Mouse (Mus musculus) heart, embryonic 13.5 days (tissue): Measurements from ENCODE around the gene Eif3c. TPM values are rescaled to one million over a fixed set of nuclear protein-coding genes. Genes with fewer than 3 reads are reported as not detected.

Source experiments
- ATAC-seq: fragments of 200-750 bp; cut with Nextera tagmentation; 2 replicates; pipeline ENCODE4 v1.8.0; 2017; ENCODE audit warnings: moderate TSS enrichment; ENCODE audit not compliant: insufficient number of reproducible peaks, low FRiP score, low TSS enrichment; ENCODE audit errors: extremely low read depth
- H3K27ac ChIP-seq: fragments of 300-500 bp; sonication (generic); replicated peaks from 2 replicates; pipeline ENCODE4 v1.5.1; 2015; ENCODE audit warnings: moderate library complexity, mild to moderate bottlenecking, inconsistent platforms
- H3K27me3 ChIP-seq: fragments of 300-500 bp; sonication (generic); replicated peaks from 2 replicates; pipeline ENCODE4 v1.6.1; 2015; ENCODE audit warnings: mild to moderate bottlenecking, inconsistent platforms
- H3K36me3 ChIP-seq: fragments of 300-500 bp; sonication (generic); 2 replicates; pipeline ENCODE4 v1.6.1; 2015; ENCODE audit warnings: mild to moderate bottlenecking, inconsistent platforms
- H3K4me1 ChIP-seq: fragments of 300-500 bp; sonication (generic); 2 replicates; pipeline ENCODE4 v1.6.1; 2015; ENCODE audit warnings: inconsistent platforms
- H3K4me2 ChIP-seq: fragments of 300-500 bp; sonication (generic); 2 replicates; pipeline ENCODE4 v1.6.1; 2015; ENCODE audit warnings: inconsistent platforms, mild to moderate bottlenecking, moderate library complexity
- H3K4me3 ChIP-seq: fragments of 300-500 bp; sonication (generic); 2 replicates; pipeline ENCODE4 v1.5.1; 2015; ENCODE audit warnings: moderate library complexity, mild to moderate bottlenecking, inconsistent platforms
- H3K9ac ChIP-seq: fragments of 300-500 bp; sonication (generic); 2 replicates; pipeline ENCODE4 v1.6.1; 2015; ENCODE audit warnings: inconsistent platforms, mild to moderate bottlenecking, moderate library complexity
- H3K9me3 ChIP-seq: fragments of 300-500 bp; sonication (generic); 2 replicates; pipeline ENCODE4 v1.6.1; 2016; ENCODE audit warnings: inconsistent platforms
- WGBS: fragments of 180-500 bp; shearing (Covaris S2); methylation state at CpG from one replicate; pipeline ENCODE4 v1.1.7; 2015; ENCODE audit warnings: mixed read lengths; 5-methylcytosine and 5-hydroxymethylcytosine counted together
- polyA plus RNA-seq: library from polyadenylated mRNA; unstranded; fragments of >200 nt; fragmentation: Nextera tagmentation; extraction: Ambion mirVana; gene quantifications from 2 replicates; pipeline ENCODE4 v1.2.1, GENCODE M21; 2015

The Eif3c gene
- polyA plus RNA-seq, 1 experiment from 2014 or later, result 129 TPM

DNA sequence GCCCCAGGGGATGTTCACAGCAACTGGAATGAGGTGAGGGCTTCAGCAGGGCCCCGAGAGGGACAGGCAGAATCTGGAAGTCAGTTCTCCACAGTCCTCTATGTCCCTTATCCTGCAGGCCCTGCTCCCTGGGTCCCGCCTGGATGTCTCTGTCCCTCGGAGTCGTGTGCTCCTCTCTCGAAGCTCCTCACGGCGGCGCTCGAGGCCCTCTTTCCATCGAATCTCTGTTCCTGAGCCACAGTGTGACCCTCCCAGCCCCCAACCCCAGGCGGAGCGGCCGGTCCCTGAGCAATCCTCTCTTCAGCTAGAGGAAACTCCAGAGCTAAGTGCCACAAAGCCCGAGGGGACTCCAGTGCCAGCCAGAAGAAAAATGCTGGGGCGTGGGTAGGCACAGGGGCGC, 21.6 kb upstream of the Eif3c start:
- Histone ChIP-seq H3K9me3 (no peaks in the 10 kb centered on the region), H3K27ac (no peak overlapping the region), H3K4me3 (peak overlapping the region; percentile 20; the same call in 1 of the 2 replicates), H3K27me3 (peaks cover 57% of the 10 kb centered on the region), H3K4me2 (peak overlapping the region; percentile 58), H3K9ac (peak overlapping the region; percentile 68), H3K36me3 (no peaks in the 10 kb centered on the region), H3K4me1 (peaks cover 9% of the 10 kb centered on the region)
- no peak for ATAC-seq
- WGBS, result 5% methylated on average over 16 of the region's 16 CpGs

DNA sequence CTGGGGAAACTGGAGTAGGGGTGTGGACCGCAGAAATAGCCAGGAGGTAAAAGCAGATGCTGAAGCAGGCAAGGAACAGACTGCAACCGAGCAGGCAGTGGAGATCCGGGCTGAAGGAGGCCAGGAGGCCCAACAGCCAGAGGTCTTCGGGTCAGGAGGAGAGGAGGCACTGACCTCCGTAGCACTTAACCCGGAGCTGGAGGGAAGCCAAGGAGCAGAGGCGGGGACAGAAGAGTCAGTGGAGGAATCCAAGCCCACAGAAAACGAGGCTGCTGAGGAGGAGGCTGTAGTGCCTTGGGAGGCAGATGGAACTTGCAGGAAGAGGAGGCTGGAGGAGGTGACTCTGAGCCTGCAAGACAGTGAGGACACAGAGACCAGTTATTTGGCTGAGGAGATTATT, 20.6 kb upstream of the Eif3c start:
- WGBS, result 42% methylated on average over 8 of the region's 8 CpGs
- H3K4me3 ChIP-seq, result no peak overlapping the region
- peaks cover 17% of the 10 kb centered on the region for H3K4me1 ChIP-seq
- H3K9ac ChIP-seq, result no peak overlapping the region
- no peak overlapping the region for H3K4me2 ChIP-seq
- H3K36me3 ChIP-seq, result no peaks in the 10 kb centered on the region
- peaks cover 49% of the 10 kb centered on the region for H3K27me3 ChIP-seq
- no peak overlapping the region for H3K27ac ChIP-seq
- no peaks in the 10 kb centered on the region for H3K9me3 ChIP-seq
- ATAC-seq, result no peak

- 52% methylated on average over 6 of the region's 6 CpGs for WGBS
- Histone ChIP-seq H3K36me3 (peaks cover 1% of the 10 kb centered on the region; the same call in 1 of the 2 replicates), H3K27me3 (peaks cover 42% of the 10 kb centered on the region), H3K27ac (no peak within 1 kb of the TSS), H3K4me3 (no peak within 1 kb of the TSS), H3K9ac (no peak within 1 kb of the TSS; the same call in 1 of the 2 replicates), H3K4me2 (no peak within 1 kb of the TSS), H3K9me3 (no peaks in the 10 kb centered on the region), H3K4me1 (peaks cover 23% of the 10 kb centered on the region)
- ATAC-seq, result no peak
Observed at GRCm38 (mm10) chr7:126585717-126586116, 19.5 kb upstream of the Eif3c start, which contains the start of gene Cln3. Gene Cln3, minus strand, starts transcription at chr7:126585817.

DNA sequence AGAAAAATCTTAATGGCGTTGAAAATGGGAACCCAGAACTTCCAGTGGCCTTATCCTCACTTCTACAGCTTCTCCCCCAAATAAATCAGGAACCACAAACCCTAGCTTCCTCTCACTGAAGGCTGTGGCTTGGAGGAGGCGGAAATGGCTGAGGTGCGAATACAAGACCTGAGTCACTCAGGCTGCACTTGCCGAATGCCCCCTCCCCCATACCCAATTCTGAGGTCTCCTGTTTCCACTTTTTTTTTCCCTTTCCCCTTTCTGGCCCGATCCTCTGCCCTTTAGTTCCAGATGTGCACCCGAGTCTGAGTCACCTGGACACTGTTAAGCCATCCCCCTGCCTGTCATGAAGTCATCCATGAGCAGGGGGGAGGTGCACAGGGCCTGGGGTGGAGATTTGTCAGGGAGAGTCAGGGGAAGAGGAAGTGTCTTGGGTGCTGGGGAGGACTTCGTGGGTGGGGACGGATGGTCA, 18.3 kb upstream of the Eif3c start, which contains the start of gene Apobr:
Gene Apobr, plus strand, starts transcription at position 437 of the 472 bp plus-strand sequence.
- no peak for ATAC-seq
- H3K27ac ChIP-seq, result 0 out of 2 replicates have a peak within 1 kb of the TSS, but pooled peaks have one; percentile 81
- peaks cover 40% of the 10 kb centered on the region for H3K27me3 ChIP-seq
- H3K4me2 ChIP-seq, result peak within 1 kb of the TSS; percentile 90
- WGBS, result 62% methylated on average over 8 of the region's 8 CpGs
- no peaks in the 10 kb centered on the region for H3K9me3 ChIP-seq
- peaks cover 4% of the 10 kb centered on the region; the same call in 1 of the 2 replicates for H3K36me3 ChIP-seq
- H3K4me1 ChIP-seq, result peaks cover 23% of the 10 kb centered on the region
- H3K9ac ChIP-seq, result no peak within 1 kb of the TSS
- H3K4me3 ChIP-seq, result peak within 1 kb of the TSS; percentile 66

GRCm38 (mm10) chr7:126583761-126584160, 17.6 kb upstream of the Eif3c start:
- 0 out of 2 replicates have a peak overlapping the region, but pooled peaks have one; percentile 82 for H3K9ac ChIP-seq
- 46% methylated on average over 6 of the region's 6 CpGs for WGBS

GRCm38 (mm10) chr7:126583251-126583709, 17.1 kb upstream of the Eif3c start:
- Histone ChIP-seq H3K4me1 (peaks cover 22% of the 10 kb centered on the region), H3K4me3 (peak overlapping the region; percentile 66), H3K4me2 (peak overlapping the region; percentile 90), H3K27me3 (peaks cover 35% of the 10 kb centered on the region), H3K9me3 (no peaks in the 10 kb centered on the region), H3K9ac (peak overlapping the region; percentile 82), H3K27ac (peak overlapping the region; percentile 81), H3K36me3 (peaks cover 12% of the 10 kb centered on the region)
- peak; percentile 82 for ATAC-seq
- WGBS, result under 1% methylated on average over 22 of the region's 22 CpGs

More at GRCm38 (mm10) chr7:126583761-126584160, 17.6 kb upstream of the Eif3c start:
- Histone ChIP-seq H3K36me3 (peaks cover 7% of the 10 kb centered on the region), H3K4me1 (peaks cover 23% of the 10 kb centered on the region), H3K4me3 (peak overlapping the region; percentile 66), H3K4me2 (peak overlapping the region; percentile 90), H3K9me3 (no peaks in the 10 kb centered on the region), H3K27me3 (peaks cover 37% of the 10 kb centered on the region), H3K27ac (peak overlapping the region; percentile 81; the same call in 1 of the 2 replicates)
- no peak for ATAC-seq

DNA sequence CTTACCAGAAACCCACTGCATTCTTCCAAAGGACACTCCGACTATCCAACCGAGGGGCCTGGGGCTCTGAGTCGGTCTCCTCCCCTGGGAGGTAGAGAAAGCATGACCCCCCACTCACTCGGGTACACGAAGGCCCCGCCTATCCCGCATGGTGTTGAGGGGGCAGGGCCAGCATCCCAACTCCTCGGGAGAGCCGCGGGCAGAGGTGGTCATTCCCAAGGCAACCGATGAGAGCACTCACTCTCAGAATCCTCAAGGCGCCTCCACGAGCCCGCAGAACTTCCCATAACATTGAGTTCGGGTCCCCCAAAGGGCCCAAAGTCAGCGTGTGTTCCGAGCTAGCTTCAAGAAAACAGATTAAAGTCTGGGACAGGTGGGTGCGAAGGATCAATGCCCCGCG, 16.5 kb upstream of the Eif3c start:
- peak overlapping the region; percentile 81; the same call in 1 of the 2 replicates for H3K27ac ChIP-seq
- H3K4me2 ChIP-seq, result peak overlapping the region; percentile 90
- H3K9me3 ChIP-seq, result no peaks in the 10 kb centered on the region
- H3K27me3 ChIP-seq, result peaks cover 32% of the 10 kb centered on the region
- ATAC-seq, result peak; percentile 37
- WGBS, result 1% methylated on average over 20 of the region's 20 CpGs
- peak overlapping the region; percentile 82 for H3K9ac ChIP-seq
- peak overlapping the region; percentile 66 for H3K4me3 ChIP-seq
- H3K36me3 ChIP-seq, result peaks cover 17% of the 10 kb centered on the region
- H3K4me1 ChIP-seq, result peaks cover 17% of the 10 kb centered on the region

DNA sequence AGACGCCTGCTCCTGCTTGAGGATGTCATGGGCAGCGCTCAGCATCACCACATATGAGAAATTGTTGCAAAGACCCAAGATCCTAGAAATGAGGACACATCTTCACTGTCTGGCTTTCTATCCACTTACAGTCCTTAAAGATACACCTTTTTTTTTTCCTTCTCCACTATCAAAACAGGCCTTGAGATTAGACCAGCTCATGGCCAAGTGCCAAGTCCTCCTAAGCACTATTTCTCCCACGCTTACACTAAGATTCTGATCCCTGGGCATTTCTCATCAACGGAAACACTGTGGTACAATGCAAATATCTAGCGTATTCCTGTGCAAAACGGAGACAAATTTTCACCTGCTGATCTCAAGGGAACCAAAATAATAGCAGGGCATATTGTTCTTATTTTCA, 15.4 kb upstream of the Eif3c start:
- Histone ChIP-seq H3K27ac (no peak overlapping the region), H3K36me3 (peaks cover 26% of the 10 kb centered on the region), H3K9me3 (no peaks in the 10 kb centered on the region), H3K4me1 (peaks cover 14% of the 10 kb centered on the region), H3K27me3 (peaks cover 25% of the 10 kb centered on the region), H3K4me3 (no peak overlapping the region), H3K4me2 (0 out of 2 replicates have a peak overlapping the region, but pooled peaks have one; percentile 90), H3K9ac (no peak overlapping the region)
- WGBS, result 66% methylated on average over 6 of the region's 6 CpGs
- no peak for ATAC-seq

- H3K9me3 ChIP-seq, result no peaks in the 10 kb centered on the region
- no peak for ATAC-seq
Observed at GRCm38 (mm10) chr7:126579172-126579571, 13.0 kb upstream of the Eif3c start.

GRCm38 (mm10) chr7:126576946-126577345, 10.7 kb upstream of the Eif3c start:
- no peak overlapping the region for H3K27ac ChIP-seq

More at GRCm38 (mm10) chr7:126579172-126579571, 13.0 kb upstream of the Eif3c start:
- no peak overlapping the region for H3K9ac ChIP-seq
- no peak overlapping the region for H3K4me3 ChIP-seq
- H3K27ac ChIP-seq, result no peak overlapping the region
- no peak overlapping the region for H3K4me2 ChIP-seq
- peaks cover 14% of the 10 kb centered on the region for H3K4me1 ChIP-seq
- peaks cover 42% of the 10 kb centered on the region for H3K36me3 ChIP-seq
- 47% methylated on average over 8 of the region's 8 CpGs for WGBS
- 0 out of 2 replicates have a peak, but pooled peaks cover under 1% of the 10 kb centered on the region for H3K27me3 ChIP-seq

DNA sequence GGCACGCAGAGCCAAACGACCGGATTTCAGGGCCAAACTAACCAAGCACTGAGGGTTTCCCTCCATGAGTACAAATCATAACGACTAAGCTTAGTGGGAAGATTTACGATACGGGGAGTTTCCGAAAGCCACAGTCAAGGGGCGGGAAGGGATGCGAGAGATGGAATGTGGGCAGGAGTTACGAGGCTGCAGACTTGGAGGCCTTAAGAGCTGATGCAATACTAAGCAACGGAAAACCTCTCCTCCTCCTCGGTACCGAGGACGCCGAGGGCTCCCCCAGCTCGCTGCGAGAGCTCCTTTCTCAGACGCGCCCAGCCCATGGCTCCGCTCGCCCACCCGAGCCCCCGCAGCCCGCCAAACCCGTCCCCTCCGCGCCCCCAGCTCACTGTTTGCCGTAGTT, 518 bp downstream of the Eif3c start:
- ATAC-seq, result no peak
- H3K27ac ChIP-seq, result peak overlapping the region; percentile 73
- H3K9ac ChIP-seq, result peak overlapping the region; percentile 84
- H3K4me3 ChIP-seq, result peak overlapping the region; percentile 71
- peaks cover 8% of the 10 kb centered on the region for H3K4me1 ChIP-seq
- H3K27me3 ChIP-seq, result no peaks in the 10 kb centered on the region
- no peaks in the 10 kb centered on the region for H3K9me3 ChIP-seq
- H3K36me3 ChIP-seq, result peaks cover 42% of the 10 kb centered on the region
- peak overlapping the region; percentile 88 for H3K4me2 ChIP-seq
- under 1% methylated on average over 28 of the region's 28 CpGs for WGBS

More at GRCm38 (mm10) chr7:126576946-126577345, 10.7 kb upstream of the Eif3c start:
- peaks cover 52% of the 10 kb centered on the region for H3K36me3 ChIP-seq
- H3K4me3 ChIP-seq, result no peak overlapping the region
- ATAC-seq, result no peak
- H3K9ac ChIP-seq, result no peak overlapping the region
- no peaks in the 10 kb centered on the region for H3K27me3 ChIP-seq
- H3K4me2 ChIP-seq, result no peak overlapping the region
- no peaks in the 10 kb centered on the region for H3K9me3 ChIP-seq
- 43% methylated on average over 8 of the region's 8 CpGs for WGBS
- peaks cover 7% of the 10 kb centered on the region for H3K4me1 ChIP-seq
